Mouse (Mus musculus) olfactory bulb, adult 2 months (tissue): ENCODE data around the gene Hpcal4.

Experiments used
- CTCF ChIP-seq: fragments of 200-500 bp; IDR thresholded peaks from 2 replicates; pipeline ENCODE4 v1.5.1; 2012; ENCODE audit warnings: low read depth, mild to moderate bottlenecking, low read length, moderate library complexity; ENCODE audit not compliant: insufficient read depth
- POLR2A ChIP-seq: fragments of 200-500 bp; IDR thresholded peaks from 2 replicates; pipeline ENCODE4 v1.6.1; 2012; ENCODE audit warnings: mild to moderate bottlenecking, low read depth, low read length, moderate library complexity; ENCODE audit not compliant: insufficient read depth

DNA sequence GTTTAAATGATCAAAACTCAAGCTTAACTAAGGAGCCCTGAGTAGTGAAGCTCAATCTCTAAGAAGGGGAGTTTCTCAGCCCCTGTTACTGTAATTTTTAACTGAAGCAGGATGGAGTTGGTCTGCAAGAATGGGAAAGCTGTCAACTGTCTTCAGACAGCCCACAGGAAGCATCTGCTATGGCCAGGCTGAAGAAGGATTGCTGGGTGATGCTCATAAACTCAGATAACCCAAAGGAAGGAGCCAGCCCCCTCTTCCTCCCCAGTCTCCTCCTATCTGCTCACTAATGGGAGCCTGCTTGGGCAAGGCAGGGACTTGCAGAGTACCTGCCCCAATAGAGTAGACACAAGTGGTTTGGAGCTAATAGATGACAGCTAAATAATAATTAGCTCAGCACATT, 27.2 kb upstream of the Hpcal4 start:
- no peak for TF ChIP-seq CTCF
- TF ChIP-seq POLR2A = no peak
